Mouse (Mus musculus): ENCODE measurements around the gene Fnbp1. TPM values are rescaled to one million over a fixed set of nuclear protein-coding genes. Genes with fewer than 3 reads are reported as not detected.

Gene Fnbp1
- polyA plus RNA-seq, 1 experiment from 2014 or later = 21.1 TPM

GRCm38 (mm10) chr2:31135512-31135931 is 6.3 kb downstream of the Fnbp1 start:
- no peak overlapping the region for H3K27ac ChIP-seq (ENCODE audit: low read depth)
- no peak overlapping the region for H3K9ac ChIP-seq
- peaks cover 16% of the 10 kb centered on the region; the same call in 1 of the 2 replicates for H3K4me1 ChIP-seq (ENCODE audit: insufficient read depth)
- H3K4me2 ChIP-seq = no peak overlapping the region
- no peaks in the 10 kb centered on the region for H3K27me3 ChIP-seq (ENCODE audit: insufficient read depth, low read length)
- no peaks in the 10 kb centered on the region for H3K36me3 ChIP-seq (ENCODE audit: insufficient read depth)
- DNase-seq = no peak
- no peak for TF ChIP-seq CTCF (IDR thresholded peaks at IDR 0.05; ENCODE audit: low read depth)
- 38% methylated on average over 13 of the region's 13 CpGs for WGBS
- no peak for ATAC-seq (ENCODE audit: insufficient read depth)
- no peak overlapping the region for H3K4me3 ChIP-seq (ENCODE audit: low read depth, low read length)
- no peaks in the 10 kb centered on the region for H3K9me3 ChIP-seq (ENCODE audit: low read depth, low read length)

- Histone ChIP-seq H3K27me3 (ENCODE audit: insufficient read depth, low read length) (no peaks in the 10 kb centered on the region), H3K4me2 (no peak overlapping the region), H3K9me3 (ENCODE audit: low read depth, low read length) (no peaks in the 10 kb centered on the region), H3K36me3 (ENCODE audit: insufficient read depth) (no peaks in the 10 kb centered on the region), H3K9ac (no peak overlapping the region), H3K27ac (ENCODE audit: low read depth) (no peak overlapping the region), H3K4me3 (ENCODE audit: low read depth, low read length) (no peak overlapping the region), H3K4me1 (ENCODE audit: insufficient read depth) (0 out of 2 replicates have a peak, but pooled peaks cover 10% of the 10 kb centered on the region)
- TF ChIP-seq CTCF (IDR thresholded peaks at IDR 0.05; ENCODE audit: low read depth) = no peak
- 53% methylated on average over 4 of the region's 4 CpGs for WGBS
- DNase-seq (no peak), ATAC-seq (ENCODE audit: insufficient read depth) (no peak)
These were observed 7.8 kb downstream of the Fnbp1 start for GRCm38 (mm10) chr2:31133981-31134380.

GRCm38 (mm10) chr2:31132682-31133081 is 9.1 kb downstream of the Fnbp1 start:
- TF ChIP-seq CTCF (IDR thresholded peaks at IDR 0.05; ENCODE audit: low read depth) = no peak
- ATAC-seq (ENCODE audit: insufficient read depth) (no peak), DNase-seq (no peak)
- Histone ChIP-seq H3K4me1 (ENCODE audit: insufficient read depth) (peaks cover 10% of the 10 kb centered on the region; the same call in 1 of the 2 replicates), H3K4me2 (no peak overlapping the region), H3K27me3 (ENCODE audit: insufficient read depth, low read length) (no peaks in the 10 kb centered on the region), H3K9me3 (ENCODE audit: low read depth, low read length) (no peaks in the 10 kb centered on the region), H3K27ac (ENCODE audit: low read depth) (peak overlapping the region; percentile 30; the same call in 1 of the 2 replicates), H3K36me3 (ENCODE audit: insufficient read depth) (no peaks in the 10 kb centered on the region), H3K4me3 (ENCODE audit: low read depth, low read length) (no peak overlapping the region), H3K9ac (no peak overlapping the region)
- WGBS = 57% methylated on average over 8 of the region's 8 CpGs

- TF ChIP-seq CTCF (IDR thresholded peaks at IDR 0.05; ENCODE audit: low read depth) = peak; percentile 24; the same call in 1 of the 2 replicates
- Histone ChIP-seq H3K9ac (no peak overlapping the region), H3K27ac (ENCODE audit: low read depth) (peak overlapping the region; percentile 34; the same call in 1 of the 2 replicates), H3K36me3 (ENCODE audit: insufficient read depth) (no peaks in the 10 kb centered on the region), H3K4me1 (ENCODE audit: insufficient read depth) (peaks cover 15% of the 10 kb centered on the region; the same call in 1 of the 2 replicates), H3K4me2 (no peak overlapping the region), H3K9me3 (ENCODE audit: low read depth, low read length) (no peaks in the 10 kb centered on the region), H3K4me3 (ENCODE audit: low read depth, low read length) (no peak overlapping the region), H3K27me3 (ENCODE audit: insufficient read depth, low read length) (no peaks in the 10 kb centered on the region)
- DNase-seq = no peak
- 63% methylated on average over 8 of the region's 8 CpGs for WGBS
- peak; percentile 38 for ATAC-seq (ENCODE audit: insufficient read depth)
These were observed 11.0 kb downstream of the Fnbp1 start for GRCm38 (mm10) chr2:31130815-31131299.

- Histone ChIP-seq H3K4me1 (ENCODE audit: insufficient read depth) (peaks cover 15% of the 10 kb centered on the region; the same call in 1 of the 2 replicates), H3K4me3 (ENCODE audit: low read depth, low read length) (no peak overlapping the region), H3K27me3 (ENCODE audit: insufficient read depth, low read length) (no peaks in the 10 kb centered on the region), H3K9me3 (ENCODE audit: low read depth, low read length) (no peaks in the 10 kb centered on the region), H3K4me2 (no peak overlapping the region), H3K9ac (no peak overlapping the region), H3K27ac (ENCODE audit: low read depth) (no peak overlapping the region), H3K36me3 (ENCODE audit: insufficient read depth) (no peaks in the 10 kb centered on the region)
- DNase-seq (no peak), ATAC-seq (ENCODE audit: insufficient read depth) (no peak)
- WGBS = 74% methylated on average over 14 of the region's 14 CpGs
- no peak for TF ChIP-seq CTCF (IDR thresholded peaks at IDR 0.05; ENCODE audit: low read depth)
These were observed 11.9 kb downstream of the Fnbp1 start for GRCm38 (mm10) chr2:31129742-31130518.

- TF ChIP-seq CTCF (IDR thresholded peaks at IDR 0.05; ENCODE audit: low read depth) = no peak
These were observed 13.9 kb downstream of the Fnbp1 start for GRCm38 (mm10) chr2:31127899-31128298.

GRCm38 (mm10) chr2:31127219-31127618 is 14.6 kb downstream of the Fnbp1 start:
- no peak overlapping the region for H3K9ac ChIP-seq
- no peak for ATAC-seq (ENCODE audit: insufficient read depth)
- no peaks in the 10 kb centered on the region for H3K9me3 ChIP-seq (ENCODE audit: low read depth, low read length)
- no peak overlapping the region for H3K27ac ChIP-seq (ENCODE audit: low read depth)
- no peaks in the 10 kb centered on the region for H3K27me3 ChIP-seq (ENCODE audit: insufficient read depth, low read length)
- no peaks in the 10 kb centered on the region for H3K36me3 ChIP-seq (ENCODE audit: insufficient read depth)
- H3K4me2 ChIP-seq = no peak overlapping the region
- H3K4me1 ChIP-seq (ENCODE audit: insufficient read depth) = peaks cover 19% of the 10 kb centered on the region
- TF ChIP-seq CTCF (IDR thresholded peaks at IDR 0.05; ENCODE audit: low read depth) = no peak
- DNase-seq = peak; percentile 10
- 69% methylated on average over 7 of the region's 7 CpGs for WGBS
- no peak overlapping the region for H3K4me3 ChIP-seq (ENCODE audit: low read depth, low read length)

More at GRCm38 (mm10) chr2:31127899-31128298, 13.9 kb downstream of the Fnbp1 start:
- 71% methylated on average over 4 of the region's 4 CpGs for WGBS
- Histone ChIP-seq H3K4me2 (no peak overlapping the region), H3K9ac (no peak overlapping the region), H3K27ac (ENCODE audit: low read depth) (no peak overlapping the region), H3K4me3 (ENCODE audit: low read depth, low read length) (no peak overlapping the region), H3K27me3 (ENCODE audit: insufficient read depth, low read length) (no peaks in the 10 kb centered on the region), H3K4me1 (ENCODE audit: insufficient read depth) (peaks cover 19% of the 10 kb centered on the region), H3K36me3 (ENCODE audit: insufficient read depth) (no peaks in the 10 kb centered on the region), H3K9me3 (ENCODE audit: low read depth, low read length) (no peaks in the 10 kb centered on the region)
- no peak for ATAC-seq (ENCODE audit: insufficient read depth)
- peak; percentile 29 for DNase-seq
